Mouse (Mus musculus) CH12.LX (cell line): ENCODE data around the gene Speer4f2. TPM values are rescaled to one million over a fixed set of nuclear protein-coding genes. Genes with fewer than 3 reads are reported as not detected.
"Not testable (repeated sequence)": the region's sequence is repeated elsewhere in the genome, so short reads cannot be mapped to it uniquely, and the experiment has no call there.

ENCODE experiments used
- DNase-seq: peaks from one replicate; pipeline ENCODE4 v3.0.0-alpha.2; 2013; ENCODE audit errors: extremely low read depth
- H3K27ac ChIP-seq: 2 replicates; pipeline ENCODE4 v1.5.1; 2012; ENCODE audit warnings: low read depth, mild to moderate bottlenecking, control low read depth, moderate library complexity; ENCODE audit not compliant: insufficient read depth
- H3K27me3 ChIP-seq: replicated peaks from 2 replicates; pipeline ENCODE3; 2012; ENCODE audit warnings: inconsistent platforms
- H3K36me3 ChIP-seq, 2 experiments: replicated peaks in 1 of 2; 2 replicates each; pipeline versions ENCODE3 to v1.6.1; 2012; ENCODE audit warnings: inconsistent platforms in 1 of 2, low read length in 1 of 2, mild to moderate bottlenecking in 1 of 2, mixed read lengths in 1 of 2, moderate library complexity in 1 of 2; ENCODE audit not compliant: control insufficient read depth in 1 of 2, insufficient read depth in 1 of 2
- H3K4me1 ChIP-seq, 2 experiments: 2 replicates each; pipeline ENCODE4 v1.6.1; 2012; ENCODE audit warnings: inconsistent platforms in 1 of 2, moderate library complexity in 1 of 2; ENCODE audit not compliant: insufficient read depth in 2 of 2, control insufficient read depth in 1 of 2
- H3K4me2 ChIP-seq: 2 replicates; pipeline ENCODE4 v1.6.1; 2012; ENCODE audit warnings: low read depth, mild to moderate bottlenecking, control low read depth; ENCODE audit not compliant: poor library complexity, insufficient read depth, severe bottlenecking
- H3K4me3 ChIP-seq, 3 experiments: fragments of 150-350 bp in 1 of 3; sonication (generic) in 1 of 3; replicated peaks in 1 of 3; 2 replicates each; pipeline versions ENCODE3 to v1.5.1; 2011 to 2012; ENCODE audit warnings: low read depth in 2 of 3, low read length in 2 of 3, mild to moderate bottlenecking in 2 of 3, moderate library complexity in 2 of 3, control low read depth in 1 of 3, improper control_type of control experiment in 1 of 3, inconsistent platforms in 1 of 3, mixed read lengths in 1 of 3; ENCODE audit not compliant: poor library complexity in 1 of 3
- H3K79me2 ChIP-seq: replicated peaks from 2 replicates; pipeline ENCODE4 v1.6.1; 2012; ENCODE audit warnings: mild to moderate bottlenecking, moderate library complexity; ENCODE audit not compliant: control insufficient read depth, poor library complexity, insufficient read depth, severe bottlenecking; ENCODE audit errors: extremely low read depth
- H3K9ac ChIP-seq: 2 replicates; pipeline ENCODE4 v1.6.1; 2012; ENCODE audit warnings: low read depth, mild to moderate bottlenecking, control low read depth, moderate library complexity; ENCODE audit not compliant: insufficient read depth
- H3K9me3 ChIP-seq: replicated peaks from 2 replicates; pipeline ENCODE3; 2012; ENCODE audit warnings: low read length, inconsistent platforms, mixed read lengths
- BHLHE40 ChIP-seq: IDR thresholded peaks from 2 replicates; pipeline ENCODE4 v1.6.1; 2011; ENCODE audit warnings: mild to moderate bottlenecking, low read depth, low read length, improper control_type of control experiment
- CTCF ChIP-seq, 2 experiments: IDR thresholded peaks in 1 of 2; conservative IDR thresholded peaks in 1 of 2; 2 replicates each; pipeline ENCODE4 v1.5.1; 2011 to 2012; ENCODE audit warnings: low read depth in 2 of 2, low read length in 2 of 2, improper control_type of control experiment in 1 of 2, inconsistent platforms in 1 of 2, mild to moderate bottlenecking in 1 of 2, moderate library complexity in 1 of 2
- ETS1 ChIP-seq: conservative IDR thresholded peaks from 2 replicates; pipeline ENCODE4 v1.6.1; 2012; ENCODE audit warnings: low read depth, mild to moderate bottlenecking, inconsistent platforms, low read length, improper control_type of control experiment, moderate library complexity
- GABPA ChIP-seq: IDR thresholded peaks from 2 replicates; pipeline ENCODE4 v1.6.1; 2012; ENCODE audit warnings: low read depth, low read length, improper control_type of control experiment, inconsistent platforms; ENCODE audit not compliant: insufficient replicate concordance
- HCFC1 ChIP-seq: IDR thresholded peaks from 2 replicates; pipeline ENCODE4 v1.6.1; 2012; ENCODE audit warnings: low read depth, mild to moderate bottlenecking, inconsistent platforms, low read length, improper control_type of control experiment
- RCOR1 ChIP-seq: conservative IDR thresholded peaks from 2 replicates; pipeline ENCODE4 v1.6.1; 2012; ENCODE audit warnings: low read depth, mild to moderate bottlenecking, inconsistent platforms, low read length, improper control_type of control experiment
- ZKSCAN1 ChIP-seq: IDR thresholded peaks from 2 replicates; pipeline ENCODE4 v1.6.1; 2012; ENCODE audit warnings: low read depth, inconsistent platforms, low read length, improper control_type of control experiment, borderline replicate concordance
- ZMIZ1 ChIP-seq: IDR thresholded peaks from 2 replicates; pipeline ENCODE4 v1.6.1; 2012; ENCODE audit warnings: low read depth, mild to moderate bottlenecking, inconsistent platforms, low read length, improper control_type of control experiment
- dilution Hi-C: fragments of 300-500 bp; cut with MboI; formaldehyde crosslinking; loops from 2 replicates; pipeline ENCODE4 v1.14.3; 2020; ENCODE audit warnings: low sequenced_read_pairs; ENCODE audit not compliant: extremely low pct_unique_long_range_greater_than_20kb, extremely low pct_ligation_motif_present
- in situ Hi-C: fragments of 300-500 bp; cut with MboI; formaldehyde crosslinking; loops from 3 replicates; pipeline ENCODE4 v1.14.3; 2019; ENCODE audit warnings: low sequenced_read_pairs, low pct_ligation_motif_present, low pct_unique_long_range_greater_than_20kb, mixed read lengths
- polyA plus RNA-seq: library from polyadenylated mRNA; unstranded; fragments of >175 nt; gene quantifications from 2 replicates; pipeline ENCODE4 v1.2.1, GENCODE M21; 2012; ENCODE audit warnings: low read depth; ENCODE audit not compliant: insufficient read length
- total RNA-seq, 2 experiments: library from RNA; depleted of rRNA; stranded (reverse); fragments of 300-350 nt in 1 of 2; fragments of >200 nt in 1 of 2; gene quantifications; 2 replicates each; pipeline ENCODE4 v1.2.3; 2012 to 2014

Speer4f2 gene
- total RNA-seq (2012; rRNA removed) (not detected in 2 replicates), total RNA-seq (2014; rRNA removed) (not detected in 2 replicates), polyA plus RNA-seq (not detected in 2 replicates)

DNA sequence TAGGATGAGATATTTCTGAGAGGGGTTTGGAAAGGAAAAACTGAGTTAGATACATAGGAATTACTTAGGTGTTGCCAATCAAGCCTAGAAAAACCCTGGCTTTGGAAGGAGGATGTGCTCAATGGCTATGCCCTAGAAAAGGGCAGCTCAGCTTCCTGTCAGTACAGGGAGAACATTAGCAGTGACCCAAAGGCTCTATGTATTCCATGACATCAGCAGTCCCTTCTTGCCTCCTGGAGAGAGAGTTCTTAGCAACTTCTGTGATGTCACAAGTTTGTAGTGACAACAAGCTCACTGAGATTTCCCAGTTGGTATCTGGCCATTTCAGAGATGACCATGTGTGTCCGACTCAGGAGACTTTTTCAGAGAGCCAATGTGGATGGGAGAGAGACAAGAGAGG, at the start of gene Speer4f2:
Speer4f2 (plus strand) TSS at position 301 of the 400 bp plus-strand sequence.
- H3K27ac ChIP-seq, dilution Hi-C loops, in situ Hi-C loops: not testable (repeated sequence)

DNA sequence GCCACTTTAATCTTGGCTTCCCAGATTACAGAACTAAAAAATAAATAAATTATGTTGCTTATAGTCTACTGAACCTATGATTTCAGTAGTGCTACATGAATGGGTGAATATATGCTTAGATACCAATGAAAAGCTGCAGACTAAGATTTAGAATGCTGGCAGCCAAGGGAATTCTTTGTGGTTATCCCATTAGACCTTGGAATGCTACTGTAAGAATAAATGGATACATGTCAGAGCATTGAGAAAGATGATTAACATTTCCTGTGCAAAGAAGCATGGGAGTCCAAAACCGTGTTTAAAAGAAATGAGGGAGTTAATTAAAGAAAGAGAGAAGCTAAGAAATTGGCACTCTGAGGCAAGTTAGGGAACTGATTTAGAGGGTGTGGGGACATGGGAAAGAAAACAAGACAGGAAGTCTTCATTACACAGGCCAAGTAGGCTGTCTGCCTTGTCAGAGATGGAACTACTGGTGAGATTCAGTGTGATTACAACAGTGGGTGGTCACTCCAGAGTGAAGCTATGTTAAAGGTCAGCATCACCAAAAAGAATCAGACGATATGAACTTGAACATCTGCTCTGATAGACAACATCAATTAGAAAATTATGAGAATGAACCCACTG, 43.9 kb upstream of the Speer4f2 start:
- no peaks in the 10 kb centered on the region for H3K9me3 ChIP-seq
- H3K4me3 ChIP-seq: no peak overlapping the region
- DNase-seq: no peak
- H3K4me1 ChIP-seq: no peaks in the 10 kb centered on the region
- no peak overlapping the region for H3K9ac ChIP-seq
- no peak overlapping the region for H3K4me2 ChIP-seq
- H3K27ac ChIP-seq: no peak overlapping the region
- no peak for TF ChIP-seq CTCF (conservative IDR thresholded peaks at IDR 0.05 in 1 of 2, IDR thresholded peaks at IDR 0.05 in 1 of 2; ENCODE audit: low read depth in 2 of 2, low read length in 2 of 2)
- TF ChIP-seq RCOR1: no peak
- no peak for TF ChIP-seq ZMIZ1
- TF ChIP-seq GABPA: no peak
- TF ChIP-seq, all 38 proteins: peak for 0
- no peaks in the 10 kb centered on the region for H3K79me2 ChIP-seq
- H3K36me3 ChIP-seq: no peaks in the 10 kb centered on the region
- dilution Hi-C loops: no loop called here
- no peaks in the 10 kb centered on the region for H3K27me3 ChIP-seq
- in situ Hi-C loops: no loop called here

More for the DNA sequence above, at the start of gene Speer4f2:
- H3K4me3 ChIP-seq, H3K4me1 ChIP-seq, H3K27me3 ChIP-seq, H3K4me2 ChIP-seq, DNase-seq, H3K9me3 ChIP-seq, H3K79me2 ChIP-seq, H3K36me3 ChIP-seq, H3K9ac ChIP-seq: not testable (repeated sequence)

DNA sequence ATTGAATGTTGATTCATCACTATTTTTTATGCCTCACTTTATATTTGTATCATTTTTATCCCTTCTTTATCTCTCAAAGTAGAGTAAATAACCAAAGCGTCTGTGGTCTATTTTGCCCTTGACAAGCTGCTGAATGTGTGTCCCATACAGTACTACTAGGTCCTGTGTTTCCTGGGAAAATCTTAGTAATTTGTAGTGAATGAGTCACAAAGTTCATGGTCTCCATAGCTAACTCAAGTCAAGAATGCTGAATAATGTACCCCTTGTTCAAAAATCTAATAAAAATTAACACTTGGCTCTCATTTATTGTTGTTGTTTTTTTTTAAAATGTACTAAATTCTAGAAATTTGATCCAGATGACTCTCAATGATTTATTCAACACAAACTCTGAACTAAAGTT, 38.1 kb upstream of the Speer4f2 start:
- H3K36me3 ChIP-seq: no peaks in the 10 kb centered on the region
- H3K4me1 ChIP-seq: no peaks in the 10 kb centered on the region
- H3K79me2 ChIP-seq: no peaks in the 10 kb centered on the region
- no peak overlapping the region for H3K4me2 ChIP-seq
- in situ Hi-C loops (no loop called here), dilution Hi-C loops (no loop called here)
- DNase-seq: no peak
- H3K4me3 ChIP-seq: no peak overlapping the region
- H3K9ac ChIP-seq: no peak overlapping the region
- H3K27me3 ChIP-seq: no peaks in the 10 kb centered on the region
- H3K9me3 ChIP-seq: no peaks in the 10 kb centered on the region
- no peak for TF ChIP-seq GABPA
- no peak for TF ChIP-seq ETS1
- TF ChIP-seq HCFC1: no peak
- no peak for TF ChIP-seq ZKSCAN1
- TF ChIP-seq BHLHE40: no peak
- no peak overlapping the region for H3K27ac ChIP-seq

DNA sequence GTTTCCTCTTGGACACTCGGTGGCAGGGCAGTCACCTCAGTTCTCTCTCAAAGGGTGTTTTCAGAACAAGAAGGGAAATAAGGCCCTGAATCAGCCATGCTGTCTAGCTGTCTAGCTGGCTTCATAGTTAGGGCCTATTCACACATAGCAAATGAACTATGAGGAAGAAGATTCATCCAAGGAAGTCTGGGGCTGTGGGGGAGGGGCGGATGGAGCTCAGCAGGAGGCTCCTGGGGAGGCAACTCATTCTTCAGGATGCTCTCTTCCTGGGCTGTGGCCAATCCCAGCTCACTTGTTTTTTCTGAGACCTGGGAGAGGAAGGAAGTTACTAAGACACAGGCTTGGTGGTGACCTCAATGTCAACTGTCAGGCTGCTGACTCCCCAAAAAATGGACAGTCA, 27.2 kb upstream of the Speer4f2 start:
- H3K36me3 ChIP-seq, H3K27ac ChIP-seq, DNase-seq, H3K9me3 ChIP-seq, H3K79me2 ChIP-seq, H3K4me1 ChIP-seq, H3K4me2 ChIP-seq, H3K27me3 ChIP-seq, dilution Hi-C loops, in situ Hi-C loops, H3K4me3 ChIP-seq, H3K9ac ChIP-seq: not testable (repeated sequence)
